Mouse (Mus musculus) spleen, adult 2 months (tissue): ENCODE data around the gene Gm11084.

Source experiments
- CTCF ChIP-seq: fragments of 200-500 bp; IDR thresholded peaks from 2 replicates; pipeline ENCODE4 v1.5.1; 2011; ENCODE audit warnings: mild to moderate bottlenecking, inconsistent platforms; ENCODE audit not compliant: insufficient read depth, insufficient read length, insufficient replicate concordance; ENCODE audit errors: extremely low read depth
- POLR2A ChIP-seq: fragments of 200-500 bp; IDR thresholded peaks from 2 replicates; pipeline ENCODE4 v1.6.1; 2011; ENCODE audit warnings: low read depth, low read length, inconsistent platforms

DNA sequence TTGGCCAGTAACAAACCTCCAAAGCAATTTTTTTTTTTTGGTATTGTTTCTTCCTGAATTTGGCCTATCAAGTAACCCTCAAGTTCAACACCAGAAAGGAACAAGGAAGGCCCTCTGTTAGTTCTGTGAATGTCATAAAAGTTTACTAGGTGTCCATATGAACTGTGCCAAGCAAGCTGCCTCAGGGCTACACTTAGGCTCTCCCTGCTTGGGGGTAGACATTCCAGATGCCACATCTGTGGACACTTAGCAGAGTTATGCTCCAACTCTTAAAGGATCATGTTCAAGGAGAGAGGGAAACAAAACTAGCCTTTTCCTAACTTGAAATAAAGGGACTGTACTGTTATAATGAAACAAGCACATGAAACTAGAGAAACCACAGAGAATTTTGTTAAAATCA is 54.3 kb downstream of the Gm11084 start:
- TF ChIP-seq POLR2A = no peak
- TF ChIP-seq CTCF = no peak
